Mouse (Mus musculus) embryonic facial prominence, embryonic 11.5 days (tissue): ENCODE measurements around the gene Olfr1254. TPM values are rescaled to one million over a fixed set of nuclear protein-coding genes. Genes with fewer than 3 reads are reported as not detected.

Experiments used
- ATAC-seq: fragments of 200-750 bp; cut with Nextera tagmentation; replicated peaks from 2 replicates; pipeline ENCODE4 v1.8.0; 2017; ENCODE audit warnings: low read depth; ENCODE audit not compliant: insufficient number of reproducible peaks, low FRiP score, low TSS enrichment
- DNase-seq: peaks from one replicate; pipeline ENCODE4 v3.0.0-alpha.2; 2015; ENCODE audit warnings: low spot score
- H3K27ac ChIP-seq: fragments of 300-500 bp; sonication (generic); replicated peaks from 2 replicates; pipeline ENCODE4 v1.5.1; 2014; ENCODE audit warnings: mild to moderate bottlenecking, low read depth, low read length, control low read depth
- H3K27me3 ChIP-seq: fragments of 300-500 bp; sonication (generic); 2 replicates; pipeline ENCODE4 v1.6.1; 2014; ENCODE audit warnings: mild to moderate bottlenecking, low read length, moderate library complexity, mixed read lengths; ENCODE audit not compliant: control insufficient read depth, insufficient read depth
- H3K36me3 ChIP-seq: fragments of 300-500 bp; sonication (generic); replicated peaks from 2 replicates; pipeline ENCODE4 v1.6.1; 2014; ENCODE audit warnings: low read depth, mild to moderate bottlenecking, low read length, moderate library complexity, mixed read lengths; ENCODE audit not compliant: control insufficient read depth, insufficient read depth
- H3K4me1 ChIP-seq: fragments of 300-500 bp; sonication (generic); 2 replicates; pipeline ENCODE4 v1.6.1; 2014; ENCODE audit warnings: low read length, mixed read lengths; ENCODE audit not compliant: control insufficient read depth, insufficient read depth
- H3K4me2 ChIP-seq: fragments of 300-500 bp; sonication (generic); 2 replicates; pipeline ENCODE4 v1.6.1; 2014; ENCODE audit warnings: low read depth, mild to moderate bottlenecking, control low read depth, low read length, moderate library complexity
- H3K4me3 ChIP-seq: fragments of 300-500 bp; sonication (generic); 2 replicates; pipeline ENCODE4 v1.5.1; 2014; ENCODE audit warnings: low read depth, low read length, control low read depth
- H3K9ac ChIP-seq: fragments of 300-500 bp; sonication (generic); replicated peaks from 2 replicates; pipeline ENCODE4 v1.6.1; 2014; ENCODE audit warnings: mild to moderate bottlenecking, control low read depth, low read length
- H3K9me3 ChIP-seq: fragments of 300-500 bp; sonication (generic); replicated peaks from 2 replicates; pipeline ENCODE4 v1.6.1; 2016; ENCODE audit warnings: mild to moderate bottlenecking, low read length, inconsistent platforms, mixed read lengths; ENCODE audit not compliant: control insufficient read depth
- WGBS: fragments of 180-500 bp; shearing (Covaris S2); extraction: QIAGEN DNeasy Blood & Tissue Kit; methylation state at CpG from one replicate; pipeline ENCODE4 v1.1.7; 2014; 5-methylcytosine and 5-hydroxymethylcytosine counted together
- polyA plus RNA-seq: library from polyadenylated mRNA; unstranded; fragments of >200 nt; fragmentation: Nextera tagmentation; extraction: Ambion mirVana; gene quantifications from 2 replicates; pipeline ENCODE4 v1.2.1, GENCODE M21; 2014

Gene Olfr1254
- polyA plus RNA-seq = not detected in 2 replicates

DNA sequence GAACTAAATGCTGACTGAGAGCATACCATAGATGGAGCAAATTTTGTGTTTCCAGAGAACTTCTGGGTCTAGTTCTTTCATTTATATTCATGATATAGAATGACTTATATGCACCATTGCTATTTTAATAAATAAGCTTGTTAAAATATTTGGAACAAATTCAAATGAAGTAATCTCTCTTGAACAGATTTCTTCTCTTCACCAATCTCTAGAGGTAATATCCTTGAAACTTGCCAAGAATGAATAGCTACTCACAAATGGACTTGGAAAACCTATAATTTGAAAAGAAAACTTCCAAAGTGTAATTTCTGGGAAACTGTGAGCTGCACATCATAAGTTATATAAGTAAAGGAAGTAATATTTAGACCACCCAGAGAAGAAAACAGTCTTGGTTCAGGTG, at the start of gene Olfr1254:
TSS of gene Olfr1254 (minus strand) at position 101 of the 400 bp plus-strand sequence.
- no peaks in the 10 kb centered on the region for H3K4me1 ChIP-seq
- H3K4me3 ChIP-seq = no peak within 1 kb of the TSS
- DNase-seq = no peak
- no peak within 1 kb of the TSS for H3K27ac ChIP-seq
- no peaks in the 10 kb centered on the region for H3K9me3 ChIP-seq
- H3K4me2 ChIP-seq = no peak within 1 kb of the TSS
- H3K36me3 ChIP-seq = no peaks in the 10 kb centered on the region
- ATAC-seq = no peak
- no peak within 1 kb of the TSS for H3K9ac ChIP-seq
- H3K27me3 ChIP-seq = no peaks in the 10 kb centered on the region

DNA sequence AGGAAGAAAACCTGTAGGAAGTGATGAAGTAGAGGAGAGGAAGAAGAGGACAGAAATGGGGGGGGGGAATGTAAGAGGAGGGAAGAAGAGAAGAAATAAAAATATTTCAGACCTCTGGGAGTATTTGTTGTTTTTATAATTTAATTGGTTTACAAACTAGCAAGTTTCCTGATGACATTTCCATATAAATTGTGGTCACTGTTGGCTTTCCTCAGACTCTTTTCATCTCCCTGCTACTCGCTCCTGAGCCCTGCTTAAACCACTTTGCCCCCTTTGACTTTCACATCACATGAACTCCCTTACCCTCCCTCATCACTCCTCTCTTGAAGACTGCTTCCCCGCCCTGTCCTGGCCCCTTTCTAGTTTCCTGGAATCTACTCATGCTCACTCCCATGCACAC, 48.0 kb upstream of the Olfr1254 start, which contains the start of gene Olfr1256:
TSS of gene Olfr1256 (minus strand) at position 101 of the 400 bp plus-strand sequence.
- Histone ChIP-seq H3K36me3 (no peaks in the 10 kb centered on the region), H3K4me3 (no peak within 1 kb of the TSS), H3K4me2 (no peak within 1 kb of the TSS), H3K27ac (no peak within 1 kb of the TSS), H3K4me1 (no peaks in the 10 kb centered on the region), H3K9me3 (no peaks in the 10 kb centered on the region), H3K27me3 (no peaks in the 10 kb centered on the region), H3K9ac (no peak within 1 kb of the TSS)
- no peak for DNase-seq
- no peak for ATAC-seq
- 49% methylated on average over 2 of the region's 2 CpGs for WGBS

DNA sequence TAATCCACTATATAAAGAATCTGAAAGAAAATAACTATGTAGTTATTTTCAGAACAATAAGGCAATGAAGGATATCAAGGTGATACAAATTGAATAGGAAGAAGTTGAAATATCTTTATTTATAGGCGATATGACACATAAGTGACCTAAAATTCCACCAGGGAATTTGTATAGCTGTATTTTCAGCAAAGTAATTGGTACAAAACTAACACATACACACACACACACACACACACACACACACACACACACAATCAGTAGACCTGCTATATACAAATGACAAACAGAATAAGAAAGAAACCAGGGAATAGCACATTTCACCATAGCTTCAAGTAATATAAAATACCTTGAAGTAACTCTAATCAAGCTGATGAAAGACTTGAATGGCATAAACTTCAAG, 26.8 kb upstream of the Olfr1254 start:
- H3K4me2 ChIP-seq = no peak overlapping the region
- no peak for DNase-seq

DNA sequence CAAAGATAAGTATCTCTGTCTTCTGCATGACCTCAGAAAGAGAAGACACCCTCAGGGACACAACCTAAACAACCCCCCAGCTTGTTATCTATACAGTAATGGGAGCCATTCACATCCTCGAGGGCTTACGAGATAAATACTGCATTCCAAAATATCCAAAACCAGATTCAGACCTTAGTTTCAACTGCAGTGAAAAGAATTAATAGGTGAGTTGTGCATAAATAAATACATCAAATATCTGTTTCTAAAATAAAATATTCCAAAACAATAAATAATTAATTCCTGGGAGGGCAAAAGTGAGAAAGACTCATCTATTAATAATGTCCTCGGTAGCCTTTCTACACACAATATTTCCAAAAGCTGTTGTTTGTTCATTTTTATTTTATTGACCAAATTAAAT, 18.3 kb upstream of the Olfr1254 start, which contains the start of gene Olfr1255:
TSS of gene Olfr1255 (plus strand) at position 301 of the 400 bp plus-strand sequence.
- Histone ChIP-seq H3K27ac (no peak within 1 kb of the TSS), H3K4me2 (no peak within 1 kb of the TSS)

More for the DNA sequence above, 26.8 kb upstream of the Olfr1254 start:
- no peak for ATAC-seq
- H3K9ac ChIP-seq = no peak overlapping the region
- 74% methylated on average over 1 of the region's 1 CpGs for WGBS
- H3K27ac ChIP-seq = no peak overlapping the region
- no peaks in the 10 kb centered on the region for H3K4me1 ChIP-seq
- H3K4me3 ChIP-seq = no peak overlapping the region
- H3K36me3 ChIP-seq = no peaks in the 10 kb centered on the region
- H3K9me3 ChIP-seq = no peaks in the 10 kb centered on the region
- H3K27me3 ChIP-seq = no peaks in the 10 kb centered on the region

DNA sequence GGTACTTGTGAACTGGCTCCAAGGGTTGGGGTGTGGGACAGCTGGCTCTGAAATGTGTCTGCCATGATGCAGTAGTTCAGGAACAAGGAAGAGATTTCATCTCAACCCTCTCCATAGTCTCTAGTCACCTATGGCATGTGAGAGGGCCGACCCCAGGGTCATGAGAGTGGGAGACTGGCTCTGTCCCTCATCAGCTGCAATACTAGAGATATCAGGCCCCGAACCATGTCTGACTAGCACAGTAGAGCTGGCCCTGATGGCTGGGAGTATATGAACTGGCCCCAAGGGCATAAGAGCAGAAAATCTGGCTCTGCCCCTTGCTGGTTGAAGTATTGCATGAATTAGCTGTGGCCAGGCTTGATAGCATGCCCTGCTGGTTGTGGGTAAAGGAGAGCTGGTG, 17.3 kb upstream of the Olfr1254 start:
- no peaks in the 10 kb centered on the region for H3K4me1 ChIP-seq
- 74% methylated on average over 2 of the region's 2 CpGs for WGBS
- H3K27ac ChIP-seq = no peak overlapping the region
- H3K9ac ChIP-seq = no peak overlapping the region
- H3K9me3 ChIP-seq = no peaks in the 10 kb centered on the region
- H3K27me3 ChIP-seq = no peaks in the 10 kb centered on the region
- ATAC-seq (no peak), DNase-seq (no peak)
- H3K36me3 ChIP-seq = no peaks in the 10 kb centered on the region
- no peak overlapping the region for H3K4me2 ChIP-seq
- no peak overlapping the region for H3K4me3 ChIP-seq

More for the DNA sequence above, 18.3 kb upstream of the Olfr1254 start, which contains the start of gene Olfr1255:
- H3K4me1 ChIP-seq = no peaks in the 10 kb centered on the region
- 72% methylated on average over 3 of the region's 3 CpGs for WGBS
- no peaks in the 10 kb centered on the region for H3K36me3 ChIP-seq
- H3K27me3 ChIP-seq = no peaks in the 10 kb centered on the region
- no peak within 1 kb of the TSS for H3K4me3 ChIP-seq
- no peak within 1 kb of the TSS for H3K9ac ChIP-seq
- DNase-seq (no peak), ATAC-seq (no peak)
- no peaks in the 10 kb centered on the region for H3K9me3 ChIP-seq

DNA sequence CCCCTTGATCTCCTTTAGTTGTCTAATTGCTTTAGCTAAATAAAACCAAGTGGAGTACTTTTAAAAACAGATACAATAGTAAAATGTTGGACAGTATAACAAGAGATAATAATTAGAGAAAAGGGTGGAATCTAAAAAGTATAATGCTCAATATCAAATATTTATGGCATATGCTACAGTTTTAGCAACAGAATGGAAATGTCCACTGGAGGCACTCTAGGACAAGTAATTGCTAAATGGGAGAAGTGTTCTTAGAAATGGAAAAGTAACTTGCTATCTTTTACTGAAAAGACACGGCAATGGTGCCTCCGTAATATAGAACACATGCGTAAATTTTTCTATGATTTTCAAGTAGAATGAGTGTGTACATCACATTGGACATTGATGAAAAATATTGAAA, 6.2 kb upstream of the Olfr1254 start:
- H3K4me3 ChIP-seq = no peak overlapping the region
- no peak overlapping the region for H3K4me2 ChIP-seq
- 90% methylated on average over 3 of the region's 3 CpGs for WGBS
- no peaks in the 10 kb centered on the region for H3K4me1 ChIP-seq
- H3K27me3 ChIP-seq = no peaks in the 10 kb centered on the region
- DNase-seq (no peak), ATAC-seq (no peak)
- H3K36me3 ChIP-seq = no peaks in the 10 kb centered on the region
- H3K9ac ChIP-seq = no peak overlapping the region
- H3K9me3 ChIP-seq = no peaks in the 10 kb centered on the region
- H3K27ac ChIP-seq = no peak overlapping the region

DNA sequence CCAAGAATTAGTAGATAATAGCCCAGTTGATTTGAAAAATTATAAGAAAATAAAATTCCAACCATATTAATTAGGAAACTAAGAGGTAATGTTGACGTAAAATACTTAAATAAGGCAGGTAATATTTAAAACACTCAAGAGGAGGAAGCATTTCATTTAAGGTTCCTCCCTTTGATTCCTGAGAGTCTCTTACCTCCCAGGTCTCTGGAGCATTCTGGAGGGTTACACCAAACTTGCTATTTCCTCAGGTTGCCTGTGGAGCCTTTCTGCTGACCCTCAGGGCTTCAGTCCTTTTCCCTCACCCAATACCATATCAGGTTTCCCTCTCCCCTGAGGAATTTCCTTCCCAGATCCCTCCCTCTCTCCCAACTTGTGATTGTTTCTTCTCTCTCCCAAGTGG, 36.4 kb downstream of the Olfr1254 start, which contains the start of gene Olfr1253:
TSS of gene Olfr1253 (minus strand) at position 101 of the 400 bp plus-strand sequence.
- H3K9ac ChIP-seq = no peak within 1 kb of the TSS
- H3K4me1 ChIP-seq = no peaks in the 10 kb centered on the region
- H3K27me3 ChIP-seq = no peaks in the 10 kb centered on the region
- no peaks in the 10 kb centered on the region for H3K9me3 ChIP-seq
- no peaks in the 10 kb centered on the region for H3K36me3 ChIP-seq
- no peak for ATAC-seq
- no peak within 1 kb of the TSS for H3K4me3 ChIP-seq
- WGBS = 78% methylated on average over 1 of the region's 1 CpGs
- no peak within 1 kb of the TSS for H3K4me2 ChIP-seq
- H3K27ac ChIP-seq = no peak within 1 kb of the TSS
- no peak for DNase-seq
